Mouse (Mus musculus) brain, embryonic 14.5 days (tissue): Measurements from ENCODE around the gene Lpp.

Experiments
- CTCF ChIP-seq: fragments of 200-500 bp; IDR thresholded peaks from 2 replicates; pipeline ENCODE4 v1.5.1; 2012; ENCODE audit warnings: inconsistent platforms, mild to moderate bottlenecking, moderate library complexity, borderline replicate concordance; ENCODE audit not compliant: insufficient read depth, insufficient read length; ENCODE audit errors: extremely low read depth
- POLR2A ChIP-seq: fragments of 200-500 bp; IDR thresholded peaks from 2 replicates; pipeline ENCODE4 v1.6.1; 2012; ENCODE audit warnings: mild to moderate bottlenecking, inconsistent platforms, borderline replicate concordance; ENCODE audit not compliant: poor library complexity, insufficient read depth, insufficient read length, severe bottlenecking; ENCODE audit errors: extremely low read depth

GRCm38 (mm10) chr16:24990331-24990730 is 597.0 kb downstream of the Lpp start:
- no peak for TF ChIP-seq CTCF
- no peak for TF ChIP-seq POLR2A
